Mouse (Mus musculus) C2C12 (cell line): ENCODE measurements around the gene Trhde.

Experiments
- CEBPB ChIP-seq: IDR thresholded peaks from one replicate; pipeline ENCODE4 v1.6.1; 2011; ENCODE audit warnings: low read depth, mild to moderate bottlenecking, control low read depth, moderate library complexity
- CTCF ChIP-seq: IDR thresholded peaks from one replicate; pipeline ENCODE4 v1.5.1; 2011; ENCODE audit not compliant: control insufficient read depth, insufficient read depth, insufficient read length
- MAX ChIP-seq: IDR thresholded peaks from one replicate; pipeline ENCODE4 v1.6.1; 2011; ENCODE audit warnings: mild to moderate bottlenecking, control low read depth
- MYOD1 ChIP-seq: IDR thresholded peaks from one replicate; pipeline ENCODE4 v1.6.1; 2011; ENCODE audit warnings: low read depth; ENCODE audit not compliant: control insufficient read depth, insufficient read length
- USF1 ChIP-seq: IDR thresholded peaks from one replicate; pipeline ENCODE4 v1.6.1; 2011; ENCODE audit warnings: low read depth, mild to moderate bottlenecking, control low read depth, moderate library complexity

- TF ChIP-seq CTCF, result no peak
- TF ChIP-seq USF1, result no peak
- no peak for TF ChIP-seq CEBPB
- TF ChIP-seq MAX, result no peak
- TF ChIP-seq MYOD1, result no peak
Observed at GRCm38 (mm10) chr10:114765914-114766313, 36.2 kb downstream of the Trhde start.
